Mouse (Mus musculus) forebrain, embryonic 10.5 days (tissue): Measurements from ENCODE around the gene Tbxa2r. TPM values are rescaled to one million over a fixed set of nuclear protein-coding genes. Genes with fewer than 3 reads are reported as not detected.
A peak's percentile ranks its signal among the peaks of the same experiment; 100 is the strongest.

Source experiments
- DNase-seq: peaks from one replicate; pipeline ENCODE4 v3.0.0-alpha.2; 2017; ENCODE audit warnings: low spot score; ENCODE audit errors: extremely low spot score
- H3K27ac ChIP-seq: fragments of 300-500 bp; sonication (generic); 2 replicates; pipeline ENCODE4 v1.5.1; 2016; ENCODE audit warnings: mild to moderate bottlenecking
- H3K27me3 ChIP-seq: fragments of 300-500 bp; sonication (generic); 2 replicates; pipeline ENCODE4 v1.6.1; 2016; ENCODE audit warnings: mild to moderate bottlenecking; ENCODE audit not compliant: poor library complexity, severe bottlenecking
- H3K36me3 ChIP-seq: fragments of 300-500 bp; sonication (generic); replicated peaks from 2 replicates; pipeline ENCODE4 v1.6.1; 2016; ENCODE audit warnings: mild to moderate bottlenecking, moderate library complexity
- H3K4me1 ChIP-seq: fragments of 300-500 bp; sonication (generic); 2 replicates; pipeline ENCODE4 v1.6.1; 2016
- H3K4me3 ChIP-seq: fragments of 300-500 bp; sonication (generic); 2 replicates; pipeline ENCODE4 v1.5.1; 2016; ENCODE audit warnings: mild to moderate bottlenecking, moderate library complexity
- H3K9me3 ChIP-seq: fragments of 300-500 bp; sonication (generic); 2 replicates; pipeline ENCODE4 v1.6.1; 2016; ENCODE audit warnings: mild to moderate bottlenecking, moderate library complexity
- WGBS: fragments of 180-500 bp; shearing (Covaris S2); methylation state at CpG from one replicate; pipeline ENCODE4 v1.1.7; 2016; 5-methylcytosine and 5-hydroxymethylcytosine counted together
- polyA plus RNA-seq: library from polyadenylated mRNA; unstranded; fragments of >200 nt; fragmentation: Nextera tagmentation; extraction: Ambion mirVana; gene quantifications from 2 replicates; pipeline ENCODE4 v1.2.1, GENCODE M21; 2016

Gene Tbxa2r
- 2.4 and 3.0 TPM in 2 replicates for polyA plus RNA-seq

GRCm38 (mm10) chr10:81328386-81328785, at the start of gene Tbxa2r:
TSS of gene Tbxa2r (plus strand) at chr10:81328731.
- Histone ChIP-seq H3K4me1 (peaks cover 36% of the 10 kb centered on the region), H3K27ac (peak within 1 kb of the TSS; percentile 58), H3K4me3 (peak within 1 kb of the TSS; percentile 9; the same call in 1 of the 2 replicates), H3K27me3 (peaks cover 34% of the 10 kb centered on the region), H3K36me3 (peaks cover 54% of the 10 kb centered on the region), H3K9me3 (no peaks in the 10 kb centered on the region)
- 19% methylated on average over 10 of the region's 10 CpGs for WGBS
- no peak for DNase-seq

DNA sequence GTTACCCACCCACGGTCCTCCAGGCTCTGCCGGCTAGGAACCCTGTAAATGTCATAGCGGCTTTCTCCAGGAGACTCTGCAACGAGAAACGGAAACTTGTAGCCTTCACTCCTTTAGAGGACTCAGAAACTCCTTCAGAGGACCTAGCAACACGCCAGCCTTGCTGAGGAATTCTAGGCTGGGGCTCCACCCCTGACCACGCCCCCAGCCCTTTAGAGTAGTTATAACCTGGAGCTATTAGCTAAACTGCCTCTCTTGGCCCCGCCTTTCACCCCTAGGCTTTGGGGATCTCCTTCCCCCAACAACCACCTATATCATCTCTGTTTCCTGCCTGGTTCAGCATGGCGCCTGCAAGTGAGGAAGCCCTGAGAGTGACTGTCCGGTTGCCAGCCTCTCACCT, 49.0 kb upstream of the Tbxa2r start:
- 49% methylated on average over 10 of the region's 10 CpGs for WGBS
- H3K27me3 ChIP-seq = peaks cover 59% of the 10 kb centered on the region

DNA sequence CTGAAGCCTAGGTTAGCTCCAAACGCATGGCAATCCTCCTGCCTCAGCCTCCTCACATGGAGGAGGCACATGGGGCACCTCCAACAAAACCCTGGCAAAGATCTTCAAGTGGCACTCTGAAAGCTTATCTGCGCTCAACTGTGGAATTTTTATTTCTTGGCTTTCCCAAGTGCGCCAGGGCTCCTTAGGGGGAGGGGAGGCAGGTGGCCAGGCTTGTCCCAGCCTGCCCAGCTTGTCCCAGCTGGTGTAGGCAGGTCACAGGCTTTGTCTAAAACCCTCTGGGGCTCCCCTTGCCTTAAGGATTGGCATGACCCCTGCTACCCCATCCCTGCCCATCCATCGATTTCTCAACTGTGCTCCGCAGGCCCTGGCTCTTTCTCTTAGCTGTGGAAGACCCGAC, 44.3 kb upstream of the Tbxa2r start:
- no peaks in the 10 kb centered on the region for H3K9me3 ChIP-seq
- WGBS = 66% methylated on average over 6 of the region's 6 CpGs
- 0 out of 2 replicates have a peak, but pooled peaks cover 7% of the 10 kb centered on the region for H3K36me3 ChIP-seq
- H3K27me3 ChIP-seq = peaks cover 84% of the 10 kb centered on the region
- DNase-seq = no peak
- H3K27ac ChIP-seq = peak overlapping the region; percentile 16; the same call in 1 of the 2 replicates
- peak overlapping the region; percentile 62; the same call in 1 of the 2 replicates for H3K4me3 ChIP-seq
- peaks cover 51% of the 10 kb centered on the region for H3K4me1 ChIP-seq

More for the DNA sequence above, 49.0 kb upstream of the Tbxa2r start:
- no peak for DNase-seq
- Histone ChIP-seq H3K9me3 (no peaks in the 10 kb centered on the region), H3K36me3 (peaks cover 16% of the 10 kb centered on the region), H3K4me3 (peak overlapping the region; percentile 11; the same call in 1 of the 2 replicates), H3K27ac (0 out of 2 replicates have a peak overlapping the region, but pooled peaks have one; percentile 15), H3K4me1 (peaks cover 27% of the 10 kb centered on the region)

DNA sequence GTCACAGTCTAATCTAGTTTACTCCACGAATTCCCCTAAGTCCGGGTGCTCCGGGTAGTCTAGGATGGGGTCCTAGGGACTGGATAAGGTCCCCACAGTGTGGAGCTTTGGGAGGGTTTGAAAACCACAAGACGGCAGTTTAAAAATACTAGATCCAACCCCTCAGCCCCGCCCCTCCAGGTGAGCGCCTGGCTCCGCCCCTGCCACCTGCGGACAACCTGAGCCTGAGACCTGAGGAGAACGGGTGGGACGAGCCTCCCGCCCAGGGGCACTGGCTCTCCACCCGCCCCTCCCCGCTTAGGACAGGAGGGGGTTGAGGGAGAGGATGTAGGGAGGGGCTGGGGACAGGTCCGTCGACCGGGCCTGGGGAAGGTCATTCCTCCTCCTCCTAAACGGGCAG, 43.8 kb upstream of the Tbxa2r start:
- H3K27me3 ChIP-seq = peaks cover 84% of the 10 kb centered on the region
- no peak for DNase-seq
- H3K9me3 ChIP-seq = no peaks in the 10 kb centered on the region
- 0 out of 2 replicates have a peak, but pooled peaks cover 6% of the 10 kb centered on the region for H3K36me3 ChIP-seq
- 10% methylated on average over 17 of the region's 17 CpGs for WGBS
- peaks cover 50% of the 10 kb centered on the region for H3K4me1 ChIP-seq
- H3K4me3 ChIP-seq = peak overlapping the region; percentile 62
- peak overlapping the region; percentile 87; the same call in 1 of the 2 replicates for H3K27ac ChIP-seq

DNA sequence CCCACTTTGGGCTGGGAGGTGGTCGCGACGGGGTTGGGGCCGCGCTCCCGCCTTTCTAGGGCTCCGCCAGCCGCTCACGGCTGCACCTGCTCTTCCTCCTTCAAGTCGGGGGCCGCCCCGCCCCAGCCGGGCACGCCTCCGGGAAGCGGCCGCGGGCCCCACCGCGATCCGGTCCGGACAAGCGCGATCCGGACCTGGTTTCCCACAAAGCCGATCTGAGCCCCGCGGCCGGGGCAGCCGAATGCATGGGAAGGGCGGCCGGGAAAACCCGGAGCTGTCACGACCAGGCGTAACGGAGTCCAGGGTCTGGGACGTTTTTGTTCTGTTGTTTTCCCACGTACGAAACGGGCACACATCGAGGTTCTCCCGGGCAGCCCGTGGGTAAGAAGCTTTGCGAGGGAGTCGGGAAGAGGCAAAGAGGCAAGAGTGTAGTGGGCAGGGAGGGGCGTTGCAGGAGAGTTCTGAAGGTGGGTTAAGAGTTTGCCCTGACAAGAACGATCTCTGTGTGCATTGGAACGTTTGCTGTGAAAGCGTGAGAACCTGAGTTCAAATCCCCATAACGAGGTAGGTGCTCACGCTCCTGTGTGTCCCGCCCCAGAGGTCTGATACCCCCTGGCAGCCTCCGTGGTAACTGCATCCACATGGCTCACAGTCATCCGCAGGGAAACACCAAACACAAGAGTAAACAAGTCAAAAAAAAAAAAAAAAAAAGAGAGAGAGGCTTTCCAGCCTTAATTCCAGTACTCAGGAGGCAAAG, 42.7 kb upstream of the Tbxa2r start:
- H3K27me3 ChIP-seq = peaks cover 84% of the 10 kb centered on the region
- no peaks in the 10 kb centered on the region for H3K9me3 ChIP-seq
- H3K4me3 ChIP-seq = peak overlapping the region; percentile 62
- peak; percentile 95 for DNase-seq
- peak overlapping the region; percentile 87 for H3K27ac ChIP-seq
- peaks cover 51% of the 10 kb centered on the region for H3K4me1 ChIP-seq
- WGBS = 3% methylated on average over 54 of the region's 54 CpGs
- H3K36me3 ChIP-seq = no peaks in the 10 kb centered on the region

- Histone ChIP-seq H3K4me3 (peak overlapping the region; percentile 62; the same call in 1 of the 2 replicates), H3K9me3 (no peaks in the 10 kb centered on the region), H3K4me1 (peaks cover 57% of the 10 kb centered on the region), H3K27ac (no peak overlapping the region), H3K27me3 (peaks cover 84% of the 10 kb centered on the region), H3K36me3 (no peaks in the 10 kb centered on the region)
- 45% methylated on average over 6 of the region's 6 CpGs for WGBS
- DNase-seq = no peak
These were observed 41.9 kb upstream of the Tbxa2r start for GRCm38 (mm10) chr10:81286586-81286985.

DNA sequence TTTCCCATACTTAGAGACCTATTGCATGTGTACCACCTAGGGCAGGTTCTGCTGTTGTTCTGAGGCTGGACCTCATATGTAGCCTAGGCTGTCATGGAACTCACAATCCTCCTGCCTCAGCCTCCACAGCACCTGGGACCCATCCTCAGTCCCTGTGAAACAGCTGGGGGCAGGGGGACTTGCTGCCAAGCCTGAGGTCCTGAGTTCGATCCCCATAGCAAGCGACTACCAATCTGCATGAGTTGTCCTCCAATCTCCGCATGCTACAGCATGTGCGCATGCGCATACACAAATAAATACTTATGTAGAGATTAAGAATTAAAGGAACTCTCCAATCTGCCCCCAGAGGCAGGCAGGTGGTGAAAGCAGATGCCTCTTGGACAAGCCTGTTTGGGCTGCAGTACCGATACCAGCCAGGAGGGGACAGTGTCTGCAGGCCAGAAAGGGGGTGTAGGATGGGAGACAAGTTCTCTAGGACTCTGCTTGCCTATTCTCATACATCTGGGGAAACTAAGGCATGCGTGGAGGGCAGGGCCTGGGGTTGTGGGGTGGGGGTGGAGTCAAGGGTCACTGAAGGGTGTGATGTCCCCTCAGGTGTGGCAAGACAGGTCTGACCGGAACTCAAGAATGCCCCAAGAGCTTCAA, 40.9 kb upstream of the Tbxa2r start:
- Histone ChIP-seq H3K4me1 (peaks cover 58% of the 10 kb centered on the region), H3K27me3 (peaks cover 83% of the 10 kb centered on the region)

GRCm38 (mm10) chr10:81288601-81289000, 39.9 kb upstream of the Tbxa2r start:
- 35% methylated on average over 6 of the region's 6 CpGs for WGBS

More for the DNA sequence above, 40.9 kb upstream of the Tbxa2r start:
- Histone ChIP-seq H3K36me3 (no peaks in the 10 kb centered on the region), H3K27ac (no peak overlapping the region), H3K4me3 (peak overlapping the region; percentile 9; the same call in 1 of the 2 replicates), H3K9me3 (no peaks in the 10 kb centered on the region)
- peak; percentile 55 for DNase-seq
- 66% methylated on average over 8 of the region's 8 CpGs for WGBS

DNA sequence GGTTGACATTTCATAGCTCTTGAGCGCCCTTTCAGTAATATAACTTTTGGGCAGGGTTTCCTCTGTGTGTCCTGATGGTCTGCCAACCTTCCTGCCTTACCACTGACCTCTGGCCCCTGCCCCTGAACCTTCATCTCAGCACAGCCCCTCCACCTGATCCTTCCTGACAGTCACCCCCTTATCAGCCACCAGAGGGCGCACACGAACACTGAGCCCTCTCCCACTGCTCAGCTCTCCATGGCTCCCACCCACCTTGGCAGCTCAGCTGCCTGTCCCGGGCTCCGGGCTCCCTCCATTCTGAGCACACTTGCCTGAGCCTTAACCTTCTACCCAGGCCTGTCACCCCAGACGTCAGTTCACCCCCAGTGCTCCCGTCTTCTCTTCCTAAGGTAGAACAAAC, 39.3 kb upstream of the Tbxa2r start:
- DNase-seq = peak; percentile 69
- Histone ChIP-seq H3K27me3 (peaks cover 67% of the 10 kb centered on the region), H3K9me3 (no peaks in the 10 kb centered on the region), H3K27ac (no peak overlapping the region), H3K4me3 (peak overlapping the region; percentile 5; the same call in 1 of the 2 replicates), H3K36me3 (no peaks in the 10 kb centered on the region), H3K4me1 (peaks cover 68% of the 10 kb centered on the region)
- 4% methylated on average over 7 of the region's 7 CpGs for WGBS

More at GRCm38 (mm10) chr10:81288601-81289000, 39.9 kb upstream of the Tbxa2r start:
- Histone ChIP-seq H3K9me3 (no peaks in the 10 kb centered on the region), H3K27me3 (peaks cover 74% of the 10 kb centered on the region), H3K36me3 (no peaks in the 10 kb centered on the region), H3K4me1 (peaks cover 67% of the 10 kb centered on the region), H3K27ac (no peak overlapping the region), H3K4me3 (no peak overlapping the region)
- DNase-seq = no peak

GRCm38 (mm10) chr10:81289811-81290210, 38.7 kb upstream of the Tbxa2r start:
- no peaks in the 10 kb centered on the region for H3K9me3 ChIP-seq
- 58% methylated on average over 14 of the region's 14 CpGs for WGBS
- H3K36me3 ChIP-seq = peaks cover 3% of the 10 kb centered on the region
- no peak overlapping the region for H3K4me3 ChIP-seq
- H3K27ac ChIP-seq = no peak overlapping the region
- H3K4me1 ChIP-seq = peaks cover 68% of the 10 kb centered on the region
- peaks cover 61% of the 10 kb centered on the region for H3K27me3 ChIP-seq
- no peak for DNase-seq

- H3K36me3 ChIP-seq = peaks cover 13% of the 10 kb centered on the region
- no peak for DNase-seq
- 15% methylated on average over 24 of the region's 24 CpGs for WGBS
- H3K9me3 ChIP-seq = no peaks in the 10 kb centered on the region
- H3K27me3 ChIP-seq = peaks cover 52% of the 10 kb centered on the region
- peaks cover 65% of the 10 kb centered on the region for H3K4me1 ChIP-seq
- H3K4me3 ChIP-seq = peak overlapping the region; percentile 6; the same call in 1 of the 2 replicates
- H3K27ac ChIP-seq = no peak overlapping the region
These were observed 37.7 kb upstream of the Tbxa2r start for GRCm38 (mm10) chr10:81290698-81291460.

- Histone ChIP-seq H3K27me3 (peaks cover 52% of the 10 kb centered on the region), H3K27ac (no peak within 1 kb of the TSS)
- DNase-seq = no peak
These were observed 36.9 kb upstream of the Tbxa2r start, which contains the start of gene Tjp3 for GRCm38 (mm10) chr10:81291511-81292104. TSS of gene Tjp3 (minus strand) at chr10:81291581.

More at GRCm38 (mm10) chr10:81291511-81292104, 36.9 kb upstream of the Tbxa2r start, which contains the start of gene Tjp3:
- peaks cover 58% of the 10 kb centered on the region for H3K4me1 ChIP-seq
- H3K36me3 ChIP-seq = peaks cover 21% of the 10 kb centered on the region
- 78% methylated on average over 9 of the region's 9 CpGs for WGBS
- peak within 1 kb of the TSS; percentile 84 for H3K4me3 ChIP-seq
- H3K9me3 ChIP-seq = no peaks in the 10 kb centered on the region
